Mouse (Mus musculus): ENCODE measurements around the gene Gucy2g. TPM values are rescaled to one million over a fixed set of nuclear protein-coding genes. Genes with fewer than 3 reads are reported as not detected.
A peak's percentile ranks its signal among the peaks of the same experiment; 100 is the strongest.
"Not testable (repeated sequence)": the region's sequence is repeated elsewhere in the genome, so short reads cannot be mapped to it uniquely, and the experiment has no call there.

The Gucy2g gene
- polyA plus RNA-seq, 1 experiment from 2014 or later, result not detected

GRCm38 (mm10) chr19:55164162-55164561, 76.9 kb downstream of the Gucy2g start:
- no peak overlapping the region for H3K4me3 ChIP-seq (replicated peaks)
- no peak overlapping the region for H3K9ac ChIP-seq
- H3K4me2 ChIP-seq, result no peak overlapping the region
- H3K4me1 ChIP-seq (replicated peaks), result no peaks in the 10 kb centered on the region
- WGBS (ENCODE audit: insufficient replicate concordance), result 21% methylated on average over 1 of the region's 1 CpGs
- no peaks in the 10 kb centered on the region for H3K36me3 ChIP-seq (replicated peaks)
- no peak for ATAC-seq (ENCODE audit: insufficient read depth)
- H3K27ac ChIP-seq (replicated peaks), result no peak overlapping the region
- H3K27me3 ChIP-seq, result no peaks in the 10 kb centered on the region
- H3K9me3 ChIP-seq (replicated peaks), result no peaks in the 10 kb centered on the region

- Histone ChIP-seq H3K9ac (no peak overlapping the region), H3K4me3 (replicated peaks) (no peak overlapping the region), H3K9me3 (replicated peaks) (no peaks in the 10 kb centered on the region), H3K27ac (replicated peaks) (no peak overlapping the region), H3K27me3 (no peaks in the 10 kb centered on the region), H3K4me2 (no peak overlapping the region), H3K36me3 (replicated peaks) (no peaks in the 10 kb centered on the region), H3K4me1 (replicated peaks) (no peaks in the 10 kb centered on the region)
- no peak for ATAC-seq (ENCODE audit: insufficient read depth)
- WGBS (ENCODE audit: insufficient replicate concordance), result 61% methylated on average over 4 of the region's 4 CpGs
Measured at GRCm38 (mm10) chr19:55162271-55162670, 78.8 kb downstream of the Gucy2g start.

DNA sequence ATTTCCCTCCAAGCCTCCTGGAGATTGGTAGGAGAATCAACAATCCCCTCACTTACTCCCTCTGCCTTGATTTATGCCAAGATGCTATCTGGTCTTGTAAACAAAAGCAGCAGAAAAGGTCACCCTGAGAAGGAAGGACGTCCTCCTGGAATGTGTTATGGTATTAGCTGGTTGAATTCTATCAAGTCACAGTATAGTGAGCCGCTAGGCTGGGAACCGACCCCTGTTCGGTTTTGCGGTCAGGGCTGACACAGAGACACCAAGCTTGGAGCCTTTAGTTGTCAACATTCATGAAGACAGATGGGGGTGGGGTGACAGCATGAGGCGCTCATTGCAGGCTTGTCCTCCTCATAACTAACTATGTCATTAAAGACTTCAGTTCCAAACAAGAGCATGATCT, 81.2 kb downstream of the Gucy2g start:
- Histone ChIP-seq H3K4me2 (no peak overlapping the region), H3K27ac (replicated peaks) (no peak overlapping the region), H3K4me3 (replicated peaks) (no peak overlapping the region), H3K9me3 (replicated peaks) (no peaks in the 10 kb centered on the region), H3K36me3 (replicated peaks) (no peaks in the 10 kb centered on the region), H3K4me1 (replicated peaks) (no peaks in the 10 kb centered on the region), H3K27me3 (no peaks in the 10 kb centered on the region), H3K9ac (no peak overlapping the region)
- 62% methylated on average over 6 of the region's 6 CpGs for WGBS (ENCODE audit: insufficient replicate concordance)
- no peak for ATAC-seq (ENCODE audit: insufficient read depth)

- 67% methylated on average over 8 of the region's 8 CpGs for WGBS (ENCODE audit: insufficient replicate concordance)
- H3K9me3 ChIP-seq (replicated peaks), result no peaks in the 10 kb centered on the region
- no peak overlapping the region for H3K27ac ChIP-seq (replicated peaks)
- no peaks in the 10 kb centered on the region for H3K36me3 ChIP-seq (replicated peaks)
- H3K9ac ChIP-seq, result no peak overlapping the region
- no peaks in the 10 kb centered on the region for H3K4me1 ChIP-seq (replicated peaks)
- H3K27me3 ChIP-seq, result no peaks in the 10 kb centered on the region
- H3K4me2 ChIP-seq, result no peak overlapping the region
- ATAC-seq (ENCODE audit: insufficient read depth), result no peak
- H3K4me3 ChIP-seq (replicated peaks), result no peak overlapping the region
Measured at GRCm38 (mm10) chr19:55158606-55159005, 82.4 kb downstream of the Gucy2g start.

- no peak for ATAC-seq (ENCODE audit: insufficient read depth)
- WGBS (ENCODE audit: insufficient replicate concordance), result 61% methylated on average over 7 of the region's 7 CpGs
- H3K4me2 ChIP-seq, result no peak overlapping the region
- no peaks in the 10 kb centered on the region for H3K27me3 ChIP-seq
- H3K9ac ChIP-seq, result no peak overlapping the region
- H3K27ac ChIP-seq (replicated peaks), result no peak overlapping the region
- H3K9me3 ChIP-seq (replicated peaks), result no peaks in the 10 kb centered on the region
- no peak overlapping the region for H3K4me3 ChIP-seq (replicated peaks)
- no peaks in the 10 kb centered on the region for H3K4me1 ChIP-seq (replicated peaks)
- H3K36me3 ChIP-seq (replicated peaks), result no peaks in the 10 kb centered on the region
Measured at GRCm38 (mm10) chr19:55157029-55157428, 84.0 kb downstream of the Gucy2g start.

DNA sequence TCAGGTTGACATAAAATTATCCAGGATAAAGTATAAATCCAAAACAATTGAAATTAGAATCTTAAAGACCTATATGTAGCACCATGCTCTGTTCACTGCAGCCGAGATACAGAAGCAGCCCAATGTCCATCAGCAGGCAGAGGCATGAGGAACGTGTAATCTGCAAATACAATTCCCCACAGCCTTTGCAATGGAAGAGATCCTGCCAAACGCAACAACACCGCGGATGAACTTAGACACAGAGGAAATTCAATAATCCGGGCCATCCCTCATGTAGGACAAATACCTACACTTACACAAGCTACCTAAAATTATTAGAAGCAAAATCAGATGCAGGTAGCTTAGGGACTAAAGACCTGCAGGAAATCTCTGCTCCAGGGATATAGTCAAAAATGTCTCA, 88.1 kb downstream of the Gucy2g start:
- H3K4me2 ChIP-seq, result no peak overlapping the region
- no peaks in the 10 kb centered on the region for H3K9me3 ChIP-seq (replicated peaks)
- no peak for ATAC-seq (ENCODE audit: insufficient read depth)
- no peak overlapping the region for H3K27ac ChIP-seq (replicated peaks)
- no peak overlapping the region for H3K4me3 ChIP-seq (replicated peaks)
- H3K27me3 ChIP-seq, result no peaks in the 10 kb centered on the region
- 65% methylated on average over 6 of the region's 6 CpGs for WGBS (ENCODE audit: insufficient replicate concordance)
- H3K36me3 ChIP-seq (replicated peaks), result no peaks in the 10 kb centered on the region
- no peak overlapping the region for H3K9ac ChIP-seq
- H3K4me1 ChIP-seq (replicated peaks), result peaks cover 3% of the 10 kb centered on the region

- ATAC-seq (ENCODE audit: insufficient read depth); H3K27ac ChIP-seq (replicated peaks): not testable (repeated sequence)
- 41% methylated on average over 6 of the region's 6 CpGs for whole genome bisulfite sequencing (ENCODE audit: insufficient replicate concordance)
Measured at GRCm38 (mm10) chr19:55152274-55152673, 88.8 kb downstream of the Gucy2g start.

DNA sequence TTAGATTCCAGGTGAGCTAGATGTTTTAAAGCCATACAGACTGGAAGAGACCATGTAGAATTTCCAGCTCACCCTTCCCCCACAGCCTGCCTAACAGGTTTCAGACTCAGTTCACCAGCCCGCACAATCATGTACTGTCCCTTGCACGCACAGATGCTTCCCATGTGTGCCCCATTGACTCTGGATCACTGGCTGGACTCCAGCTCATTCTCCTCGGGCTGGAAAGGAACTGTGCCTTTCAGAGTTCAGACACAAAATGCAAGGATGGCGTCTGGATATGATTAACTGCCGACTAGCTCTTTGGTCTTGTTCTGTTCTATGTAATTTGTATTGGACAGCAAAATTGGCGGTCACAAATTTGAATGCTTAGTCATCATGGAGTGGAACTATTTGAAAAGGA, 91.4 kb downstream of the Gucy2g start:
- ATAC-seq (ENCODE audit: insufficient read depth), result no peak
- no peak overlapping the region for H3K4me3 ChIP-seq (replicated peaks)
- no peak overlapping the region for H3K4me2 ChIP-seq
- H3K9me3 ChIP-seq (replicated peaks), result no peaks in the 10 kb centered on the region
- H3K27ac ChIP-seq (replicated peaks), result no peak overlapping the region
- no peaks in the 10 kb centered on the region for H3K27me3 ChIP-seq
- no peaks in the 10 kb centered on the region for H3K36me3 ChIP-seq (replicated peaks)
- 60% methylated on average over 6 of the region's 6 CpGs for WGBS (ENCODE audit: insufficient replicate concordance)
- H3K9ac ChIP-seq, result no peak overlapping the region
- H3K4me1 ChIP-seq (replicated peaks), result peaks cover 9% of the 10 kb centered on the region

More at GRCm38 (mm10) chr19:55152274-55152673, 88.8 kb downstream of the Gucy2g start:
- not testable (repeated sequence) for H3K9me3 ChIP-seq (replicated peaks); H3K4me1 ChIP-seq (replicated peaks); H3K4me2 ChIP-seq; H3K27me3 ChIP-seq; H3K4me3 ChIP-seq (replicated peaks); H3K9ac ChIP-seq; H3K36me3 ChIP-seq (replicated peaks)

DNA sequence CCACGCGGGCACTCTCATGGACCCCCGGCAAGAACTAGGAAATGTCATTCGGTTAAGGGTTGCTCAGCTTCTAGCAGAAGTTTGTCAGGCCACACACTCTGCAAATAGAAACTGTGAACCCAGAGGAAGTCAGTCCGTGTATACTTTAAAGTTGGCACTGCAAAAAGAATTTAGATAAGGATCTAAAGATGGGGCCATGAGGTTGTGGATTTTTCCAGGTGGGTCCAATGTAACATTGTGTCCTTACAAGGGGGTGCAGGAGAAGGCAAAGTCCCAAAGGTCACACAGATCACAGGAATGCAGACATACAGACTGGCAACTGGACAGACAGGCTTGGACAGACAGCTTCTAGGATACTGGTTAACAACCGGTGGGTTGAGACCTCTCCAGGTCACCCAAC, 92.9 kb downstream of the Gucy2g start:
- Histone ChIP-seq H3K4me1 (replicated peaks) (peaks cover 17% of the 10 kb centered on the region), H3K27me3 (no peaks in the 10 kb centered on the region), H3K36me3 (replicated peaks) (no peaks in the 10 kb centered on the region), H3K4me2 (no peak overlapping the region), H3K4me3 (replicated peaks) (no peak overlapping the region), H3K9ac (no peak overlapping the region), H3K9me3 (replicated peaks) (no peaks in the 10 kb centered on the region), H3K27ac (replicated peaks) (no peak overlapping the region; the same call in 1 of the 2 replicates)
- WGBS (ENCODE audit: insufficient replicate concordance), result 53% methylated on average over 6 of the region's 6 CpGs
- ATAC-seq (ENCODE audit: insufficient read depth), result no peak

Small RNA genes within 50 kb of the gene (microRNA-seq; reads per million reads assigned to microRNA genes)
- 3.0 reads per million, percentile 7 among the genes with 10 or more reads in this experiment for gene Mir6715

Other genes with a start within 250 kb of the Gucy2g start
- gene Gpam, start 114.0 kb downstream of the Gucy2g start, polyA plus RNA-seq (2015; fragmentation: Nextera tagmentation; extraction: Ambion mirVana), result 28.3 and 33.6 TPM in 2 replicates
- gene Tectb, start 60.5 kb downstream of the Gucy2g start, polyA plus RNA-seq (2015; fragmentation: Nextera tagmentation; extraction: Ambion mirVana), result 0.37 and 0.38 TPM in 2 replicates
- 154 and 157 TPM in 2 replicates for gene Acsl5, start 10.7 kb upstream of the Gucy2g start, polyA plus RNA-seq (2015; fragmentation: Nextera tagmentation; extraction: Ambion mirVana)
- 49.0 and 51.4 TPM in 2 replicates for gene Zdhhc6, start 74.8 kb upstream of the Gucy2g start, polyA plus RNA-seq (2015; fragmentation: Nextera tagmentation; extraction: Ambion mirVana)
- gene Vti1a, start 75.1 kb upstream of the Gucy2g start, polyA plus RNA-seq (2015; fragmentation: Nextera tagmentation; extraction: Ambion mirVana), result 13.6 and 13.7 TPM in 2 replicates

Data from liver, embryonic 15.5 days (tissue).